Mouse (Mus musculus) ES-Bruce4 (cell line): Measurements from ENCODE around the gene Gm10718.
"Not testable (repeated sequence)": the region's sequence is repeated elsewhere in the genome, so short reads cannot be mapped to it uniquely, and the experiment has no call there.

Source experiments
- CTCF ChIP-seq: IDR thresholded peaks from one replicate; pipeline ENCODE4 v1.8.1; 2011; ENCODE audit warnings: low read depth, low read length
- POLR2A ChIP-seq: IDR thresholded peaks from one replicate; pipeline ENCODE4 v1.8.1; 2011; ENCODE audit warnings: low read length; ENCODE audit not compliant: insufficient read depth

GRCm38 (mm10) chr9:3019835-3020727 is 3.3 kb upstream of the Gm10718 start:
- TF ChIP-seq CTCF, POLR2A: not testable (repeated sequence)
